Mouse (Mus musculus) left cerebral cortex, adult 2 months (tissue): Measurements from ENCODE around the gene Nol10. TPM values are rescaled to one million over a fixed set of nuclear protein-coding genes. Genes with fewer than 3 reads are reported as not detected.

ENCODE experiments used
- DNase-seq, 2 experiments: peaks; one replicate each; pipeline ENCODE4 v3.0.0; 2021 to 2022; ENCODE audit warnings: low spot score in 2 of 2, mixed read lengths in 1 of 2; ENCODE audit errors: extremely low spot score in 1 of 2
- H3K27ac ChIP-seq: fragments of 200-600 bp; 2 replicates; pipeline ENCODE4 v1.8.1; 2022
- H3K4me3 ChIP-seq: fragments of 200-600 bp; 2 replicates; pipeline ENCODE4 v1.8.1; 2022
- CTCF ChIP-seq: fragments of 200-600 bp; IDR thresholded peaks from 2 replicates; pipeline ENCODE4 v1.8.1; 2022; ENCODE audit warnings: antibody characterized with exemption, mild to moderate bottlenecking, moderate library complexity
- intact Hi-C: fragments of 180-260 bp; cut with DNase I; formaldehyde crosslinking; loops from one replicate; pipeline ENCODE4 v1.15.1; 2025
- total RNA-seq, 2 experiments: library from RNA; stranded (reverse); gene quantifications; 2 replicates each; pipeline ENCODE4 v1.2.3; 2021

Nol10 gene
- total RNA-seq, 2 experiments from 2014 or later: 20.5 to 21.4 TPM

DNA sequence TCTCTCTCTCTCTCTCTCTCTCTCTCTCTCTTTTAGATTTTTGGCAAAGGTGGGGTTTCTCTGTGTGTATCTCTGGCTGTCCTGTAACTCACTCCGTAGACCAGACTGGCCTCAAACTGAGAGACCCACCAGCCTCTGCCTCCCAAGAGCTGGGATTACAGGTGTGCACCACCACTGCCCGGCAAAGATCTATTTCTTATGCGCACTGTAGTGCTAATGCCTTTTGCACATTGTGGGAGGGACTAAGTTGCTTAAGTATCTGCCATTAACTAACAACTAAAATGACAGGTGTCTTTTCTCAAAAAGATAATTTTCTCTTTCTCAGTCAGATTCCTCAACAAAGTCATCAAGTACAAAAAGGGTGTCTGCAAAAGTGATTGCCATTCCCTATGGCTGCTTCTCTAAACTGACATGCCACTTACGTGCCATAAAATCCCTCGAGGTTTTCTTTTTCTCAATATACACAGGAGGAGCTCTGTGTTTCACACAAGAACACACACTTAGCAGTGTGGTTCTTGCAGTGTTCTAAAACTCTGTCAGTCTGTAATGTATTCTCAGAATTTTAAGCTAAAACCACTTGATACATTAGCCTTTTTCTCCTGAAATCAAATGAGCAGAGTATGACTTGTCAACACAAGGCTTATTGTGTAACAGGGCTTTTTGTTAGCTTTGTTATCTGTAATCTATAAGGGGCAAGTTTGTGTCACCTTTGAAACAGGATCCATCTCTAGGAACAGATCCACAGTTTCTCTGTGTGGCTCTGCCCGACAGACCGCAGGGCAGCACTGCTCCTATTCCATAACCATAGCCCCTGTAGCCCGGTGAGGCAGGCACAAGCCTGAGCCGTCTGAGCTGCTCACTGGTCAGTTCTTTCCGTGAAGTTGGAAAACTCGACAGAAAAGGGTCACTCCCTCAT lies 77.3 kb downstream of the Nol10 start:
- Histone ChIP-seq H3K27ac (no peak overlapping the region), H3K4me3 (no peak overlapping the region)
- intact Hi-C loops: no loop called here
- TF ChIP-seq CTCF: no peak
- DNase-seq: no peak

DNA sequence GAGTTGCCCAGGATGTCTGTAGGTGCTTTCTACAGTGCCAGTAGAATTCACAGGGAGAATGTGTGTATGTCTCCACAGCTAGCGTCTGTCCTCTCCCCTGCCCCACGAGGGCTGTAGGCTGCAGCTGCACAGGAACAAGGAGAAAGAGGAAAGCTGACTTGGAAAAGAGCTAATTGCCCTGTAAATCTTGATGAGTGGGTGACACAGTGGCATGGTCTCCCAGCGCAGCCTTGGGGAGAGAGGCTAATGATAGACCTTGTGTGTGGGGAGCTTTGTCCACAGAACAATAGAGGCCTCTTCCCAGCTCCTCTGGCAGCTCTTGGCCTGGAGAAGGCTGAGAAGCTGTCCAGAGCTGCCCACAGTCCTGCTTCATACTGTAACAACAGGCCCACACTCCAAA lies 78.5 kb downstream of the Nol10 start:
- intact Hi-C loops: no loop called here
- TF ChIP-seq CTCF: no peak
- Histone ChIP-seq H3K4me3 (no peak overlapping the region), H3K27ac (peak overlapping the region; percentile 44; the same call in 1 of the 2 replicates)
- no peak for DNase-seq

DNA sequence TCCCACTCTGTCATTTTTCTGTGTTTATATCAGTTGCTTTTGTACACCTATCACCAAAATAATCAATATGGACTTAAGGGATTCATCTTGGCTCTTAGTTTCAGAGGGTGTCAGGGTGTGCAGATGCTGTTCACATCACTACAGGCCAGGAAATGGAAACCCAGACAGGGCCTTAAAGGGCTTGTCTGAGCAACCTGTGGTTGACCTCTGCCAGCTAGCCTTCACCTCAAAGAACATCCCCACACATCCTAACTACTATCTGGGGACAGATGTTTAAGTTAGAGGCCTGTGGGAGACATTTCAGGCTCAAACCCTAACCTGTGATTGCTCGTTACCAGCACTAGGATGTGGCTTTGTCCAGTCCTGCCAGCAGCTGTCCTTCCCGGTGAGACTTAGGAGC lies 82.3 kb downstream of the Nol10 start:
- DNase-seq: no peak
- H3K27ac ChIP-seq: no peak overlapping the region
- no peak for TF ChIP-seq CTCF
- no peak overlapping the region for H3K4me3 ChIP-seq
- intact Hi-C loops: no loop called here

DNA sequence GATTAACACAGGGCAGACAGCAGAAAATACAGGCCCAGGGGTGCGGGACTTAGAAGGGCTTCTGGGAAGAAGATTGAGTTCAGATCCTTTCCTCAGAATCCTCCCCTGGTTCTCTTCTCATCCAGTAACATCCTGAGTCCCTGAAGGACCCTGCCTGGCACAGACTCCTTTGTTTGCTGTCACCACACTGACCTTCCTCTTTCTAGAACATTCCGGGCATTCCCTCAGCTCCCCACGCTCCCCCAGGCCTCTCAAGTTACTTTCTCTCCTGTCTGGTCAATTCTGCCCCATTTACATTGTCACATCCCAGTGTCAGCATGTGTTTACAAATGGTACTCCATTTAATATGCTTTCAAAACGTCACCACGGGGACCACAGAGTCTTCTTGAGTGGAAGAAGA lies 82.9 kb downstream of the Nol10 start:
- TF ChIP-seq CTCF: no peak
- Histone ChIP-seq H3K4me3 (no peak overlapping the region), H3K27ac (no peak overlapping the region)
- no peak for DNase-seq
- intact Hi-C loops: no loop called here

DNA sequence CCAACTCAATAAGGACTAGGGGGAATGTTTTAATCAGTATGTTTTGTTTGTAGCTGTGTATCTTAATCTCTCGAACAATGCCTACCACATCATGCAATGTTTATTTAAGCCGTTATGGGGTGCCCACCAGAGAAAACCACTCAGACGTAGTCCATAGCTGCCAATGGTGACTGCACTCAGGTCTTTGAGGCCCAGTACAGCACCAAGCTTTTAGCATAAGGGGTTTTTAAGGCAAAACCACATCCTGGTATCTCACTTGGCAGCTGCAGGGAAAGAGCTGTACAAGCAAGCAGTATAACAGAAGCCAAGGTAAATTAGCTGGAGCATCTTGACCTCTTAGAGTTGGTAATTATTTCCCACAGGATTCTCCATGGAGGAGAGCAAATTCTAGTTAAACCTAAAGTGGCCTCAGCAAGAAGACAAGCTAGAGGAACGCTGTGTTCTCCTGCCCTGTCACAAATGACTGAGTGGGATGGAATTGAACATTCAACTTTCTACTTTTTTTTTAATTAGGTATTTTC lies 83.6 kb downstream of the Nol10 start:
- H3K4me3 ChIP-seq: no peak overlapping the region
- DNase-seq: no peak
- no peak for TF ChIP-seq CTCF
- intact Hi-C loops: no loop called here
- H3K27ac ChIP-seq: no peak overlapping the region

DNA sequence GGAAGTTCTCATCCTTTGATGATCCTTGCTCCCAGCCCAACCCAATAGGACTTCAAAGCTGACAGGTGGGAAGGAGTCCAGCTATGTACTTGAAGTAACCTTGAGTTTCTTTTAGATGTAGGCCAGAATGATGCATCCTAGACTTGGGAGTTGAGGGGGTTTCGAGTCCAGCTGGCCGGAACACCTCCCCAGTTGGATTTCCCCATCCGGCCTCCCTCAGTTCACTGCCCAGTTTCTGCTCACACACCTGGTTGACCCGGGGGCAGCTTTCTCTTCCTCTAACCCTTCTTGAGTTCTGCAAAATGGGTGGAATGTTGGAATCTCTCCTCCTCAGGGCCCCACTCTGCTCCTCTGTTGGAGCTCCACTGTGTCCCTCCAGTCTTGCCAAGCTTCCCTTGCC lies 85.5 kb downstream of the Nol10 start:
- Histone ChIP-seq H3K4me3 (no peak overlapping the region), H3K27ac (no peak overlapping the region)
- TF ChIP-seq CTCF: no peak
- no peak for DNase-seq
- intact Hi-C loops: no loop called here

DNA sequence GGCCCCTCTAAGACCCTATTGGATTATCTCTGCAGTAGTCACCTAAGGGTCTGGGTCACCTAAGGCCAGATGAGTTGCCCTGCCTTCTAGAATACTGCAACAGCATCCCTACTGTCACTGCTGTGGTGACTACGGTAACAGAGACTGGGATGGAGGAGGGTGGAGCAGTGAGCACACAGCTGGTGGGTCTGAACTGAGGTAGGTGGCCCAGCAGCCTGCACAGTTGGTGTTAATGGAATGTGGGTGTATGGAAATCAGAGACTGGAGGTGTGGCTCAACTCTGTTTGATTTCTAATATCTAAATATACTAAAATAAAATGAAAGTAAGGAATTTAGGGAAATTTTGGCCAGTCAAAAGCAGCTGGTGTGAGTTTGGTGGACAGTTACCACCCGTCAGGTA lies 88.2 kb downstream of the Nol10 start:
- TF ChIP-seq CTCF: no peak
- peak in 1 of 2 experiments; percentile 40 for DNase-seq
- Histone ChIP-seq H3K27ac (no peak overlapping the region), H3K4me3 (no peak overlapping the region)
- intact Hi-C loops: no loop called here

DNA sequence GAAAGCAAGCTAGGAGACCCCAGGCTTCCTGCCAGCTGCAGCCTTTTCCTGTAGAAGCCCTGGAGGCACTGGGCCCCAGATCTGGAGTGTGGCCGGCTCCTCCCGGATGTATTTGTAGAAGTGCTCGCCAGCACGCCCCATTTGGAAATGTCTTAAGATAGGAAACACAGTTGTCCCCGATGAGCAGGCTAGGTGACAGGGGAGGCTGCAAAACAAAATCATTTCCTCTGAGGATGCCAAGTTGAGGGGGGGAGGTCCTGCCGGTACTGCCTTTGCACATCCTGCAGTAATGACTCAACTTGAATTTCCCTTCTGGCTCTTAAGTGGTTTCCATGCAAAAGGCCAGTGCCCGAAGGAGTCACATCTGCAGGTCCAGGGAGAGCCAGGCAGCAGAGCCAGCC lies 92.0 kb downstream of the Nol10 start:
- Histone ChIP-seq H3K27ac (no peak overlapping the region), H3K4me3 (no peak overlapping the region)
- intact Hi-C loops: loop anchor here (1.0 kb wide), 1 partner anchor 104 kb away; the partner anchor contains the start of gene Odc1
- DNase-seq: no peak
- no peak for TF ChIP-seq CTCF

DNA sequence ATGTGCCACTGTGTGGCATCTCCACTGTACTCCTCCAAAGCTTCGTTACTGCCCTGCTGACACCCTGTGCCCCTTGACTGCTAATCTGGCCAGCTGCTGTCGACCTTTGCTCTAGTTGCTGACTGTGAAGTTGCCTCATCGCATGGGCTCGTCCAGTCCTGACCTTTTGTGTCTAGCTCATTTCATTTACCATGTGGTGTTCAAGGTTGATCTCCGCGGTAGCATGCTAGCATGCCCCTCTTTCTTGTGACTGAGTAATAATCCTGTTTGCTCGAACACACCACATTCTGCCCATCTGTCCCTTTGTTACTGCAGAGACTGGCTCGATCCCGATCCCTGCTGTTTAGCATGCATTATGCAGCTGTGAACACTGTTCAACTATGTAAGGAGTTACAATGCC lies 93.2 kb downstream of the Nol10 start:
- no peak for DNase-seq
- intact Hi-C loops: no loop called here
- Histone ChIP-seq H3K4me3 (no peak overlapping the region), H3K27ac (no peak overlapping the region)
- TF ChIP-seq CTCF: no peak

DNA sequence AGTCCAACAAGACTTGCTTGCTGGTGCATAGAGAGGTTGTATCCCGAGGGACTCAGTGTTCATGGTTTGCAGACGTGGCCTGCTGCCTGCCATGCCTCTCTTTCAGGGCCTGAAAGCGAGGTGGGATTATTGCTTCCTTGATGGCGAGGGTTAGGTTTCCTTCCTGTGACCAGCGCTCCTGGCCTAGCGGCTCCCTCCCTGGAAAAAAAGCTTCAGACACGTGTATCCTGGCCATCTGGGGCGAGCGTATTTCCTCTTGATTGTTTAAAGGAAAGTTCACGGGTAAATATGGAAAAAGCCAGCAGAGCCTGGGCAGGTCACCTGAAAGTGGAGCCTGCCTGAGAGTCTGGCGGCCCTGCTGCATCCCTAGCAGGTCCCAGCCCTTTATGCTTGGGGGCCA lies 96.1 kb downstream of the Nol10 start:
- DNase-seq: no peak
- H3K4me3 ChIP-seq: no peak overlapping the region
- TF ChIP-seq CTCF: no peak
- intact Hi-C loops: no loop called here
- no peak overlapping the region for H3K27ac ChIP-seq

DNA sequence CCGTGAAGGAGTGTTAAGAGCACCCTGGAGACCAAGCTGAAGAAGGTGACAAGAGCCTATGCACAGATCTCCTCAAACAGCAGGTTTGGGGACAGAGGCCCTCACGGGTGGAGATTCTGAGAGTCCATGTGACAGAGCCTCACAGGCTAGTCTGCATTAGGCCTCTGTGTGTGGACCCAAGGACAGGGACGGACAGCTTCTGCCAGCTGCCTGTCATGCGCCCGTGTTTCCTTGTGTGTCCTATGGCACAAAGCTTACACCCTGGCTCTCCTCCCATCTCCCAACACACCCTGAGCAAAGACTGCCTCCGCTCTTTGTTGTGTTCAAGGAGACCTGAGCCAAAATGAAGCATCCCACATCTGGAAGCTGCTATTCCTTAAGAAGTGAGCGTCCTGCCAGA lies 97.0 kb downstream of the Nol10 start:
- TF ChIP-seq CTCF: no peak
- Histone ChIP-seq H3K27ac (no peak overlapping the region), H3K4me3 (no peak overlapping the region)
- DNase-seq: no peak
- intact Hi-C loops: no loop called here

DNA sequence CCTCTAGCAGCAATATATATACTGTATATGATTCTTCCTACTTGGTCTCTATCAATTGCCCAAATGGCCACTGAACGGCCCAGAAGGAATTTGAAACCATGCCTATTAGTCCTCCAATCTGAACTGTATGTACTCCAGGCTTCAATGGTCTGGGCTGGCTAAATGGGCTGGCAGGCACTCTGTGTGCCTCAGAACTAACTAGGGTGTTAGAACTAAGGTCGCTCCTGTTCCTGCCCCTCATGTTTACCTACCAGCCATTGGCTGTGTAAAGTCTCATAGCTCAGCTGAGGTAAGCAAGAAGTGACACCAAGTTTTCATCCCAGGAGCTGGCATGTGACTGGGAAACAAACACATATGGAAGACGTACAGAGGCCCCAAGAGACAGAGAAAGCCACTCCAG lies 100.5 kb downstream of the Nol10 start:
- no peak for TF ChIP-seq CTCF
- no peak for DNase-seq

DNA sequence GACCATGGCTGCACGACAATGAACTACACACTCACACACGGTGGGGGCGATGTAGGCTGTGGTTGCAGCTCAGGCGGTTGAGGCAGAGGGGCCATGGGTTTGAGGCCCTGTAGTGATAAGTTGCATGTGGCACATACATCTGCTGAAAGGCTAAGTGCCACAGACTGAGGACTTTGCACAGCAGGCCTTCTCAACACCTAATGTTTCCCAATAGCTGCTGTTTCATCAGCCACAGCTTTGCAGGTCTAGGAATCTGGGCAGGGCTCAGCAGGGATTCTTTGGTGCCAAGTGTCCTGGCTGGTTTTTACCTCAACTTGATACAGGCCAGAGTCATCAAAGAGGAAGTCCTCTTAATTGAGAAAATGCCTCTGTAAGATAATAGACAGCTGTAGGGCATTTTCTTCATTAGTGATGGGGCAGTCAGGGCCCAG lies 101.4 kb downstream of the Nol10 start:
- intact Hi-C loops: no loop called here
- Histone ChIP-seq H3K27ac (no peak overlapping the region), H3K4me3 (no peak overlapping the region)
- TF ChIP-seq CTCF: no peak
- no peak for DNase-seq

More for the DNA sequence above, 100.5 kb downstream of the Nol10 start:
- no peak overlapping the region for H3K4me3 ChIP-seq
- H3K27ac ChIP-seq: no peak overlapping the region
- intact Hi-C loops: no loop called here
